Mouse (Mus musculus) myocyte (in vitro differentiated cells): ENCODE data around the gene Tmem19. TPM values are rescaled to one million over a fixed set of nuclear protein-coding genes. Genes with fewer than 3 reads are reported as not detected.

Experiments used
- H3K27me3 ChIP-seq: one replicate; pipeline ENCODE4 v1.6.1; 2011; ENCODE audit not compliant: control insufficient read depth, insufficient read depth, insufficient read length
- H3K36me3 ChIP-seq: one replicate; pipeline ENCODE4 v1.6.1; 2011; ENCODE audit not compliant: control insufficient read depth, insufficient read depth
- H3K4me2 ChIP-seq: one replicate; pipeline ENCODE4 v1.6.1; 2011; ENCODE audit warnings: low read depth, control low read depth
- H3K4me3 ChIP-seq: one replicate; pipeline ENCODE4 v1.5.1; 2011; ENCODE audit warnings: mild to moderate bottlenecking, control low read depth, moderate library complexity
- H3K79me2 ChIP-seq: one replicate; pipeline ENCODE4 v1.6.1; 2011; ENCODE audit not compliant: control insufficient read depth, insufficient read depth
- H3ac ChIP-seq: one replicate; pipeline ENCODE4 v1.6.1; 2011; ENCODE audit not compliant: control insufficient read depth, insufficient read length
- CEBPB ChIP-seq: IDR thresholded peaks from 2 replicates; pipeline ENCODE4 v1.6.1; 2011; ENCODE audit warnings: mild to moderate bottlenecking, moderate library complexity; ENCODE audit not compliant: poor library complexity, insufficient read depth, severe bottlenecking
- E2F4 ChIP-seq: IDR thresholded peaks from one replicate; pipeline ENCODE4 v1.6.1; 2011; ENCODE audit warnings: mild to moderate bottlenecking, control low read depth, moderate library complexity; ENCODE audit not compliant: insufficient read depth
- MAX ChIP-seq: IDR thresholded peaks from one replicate; pipeline ENCODE4 v1.6.1; 2011; ENCODE audit warnings: low read depth, mild to moderate bottlenecking, control low read depth
- MYOD1 ChIP-seq, 3 experiments: IDR thresholded peaks; one replicate each; pipeline ENCODE4 v1.6.1; 2011; ENCODE audit warnings: control low read depth in 2 of 3, low read depth in 2 of 3, mild to moderate bottlenecking in 2 of 3, moderate library complexity in 1 of 3; ENCODE audit not compliant: insufficient read length in 2 of 3, control insufficient read depth in 1 of 3
- MYOG ChIP-seq, 3 experiments: IDR thresholded peaks; one replicate each; pipeline ENCODE4 v1.6.1; 2011; ENCODE audit warnings: control low read depth in 2 of 3, low read depth in 2 of 3, mild to moderate bottlenecking in 2 of 3; ENCODE audit not compliant: insufficient read length in 2 of 3, control insufficient read depth in 1 of 3, insufficient read depth in 1 of 3
- POLR2A ChIP-seq: IDR thresholded peaks from one replicate; pipeline ENCODE4 v1.6.1; 2011; ENCODE audit warnings: low read depth, mild to moderate bottlenecking, control low read depth, moderate library complexity; ENCODE audit not compliant: insufficient read length
- POLR2AphosphoS2 ChIP-seq: IDR thresholded peaks from one replicate; pipeline ENCODE4 v1.6.1; 2011; ENCODE audit warnings: low read depth, control low read depth; ENCODE audit not compliant: insufficient read length
- REST ChIP-seq: IDR thresholded peaks from one replicate; pipeline ENCODE4 v1.6.1; 2011; ENCODE audit warnings: mild to moderate bottlenecking, control low read depth, moderate library complexity; ENCODE audit not compliant: insufficient read depth, insufficient read length
- SRF ChIP-seq: IDR thresholded peaks from one replicate; pipeline ENCODE4 v1.6.1; 2011; ENCODE audit warnings: low read depth; ENCODE audit not compliant: control insufficient read depth, insufficient read length
- TCF12 ChIP-seq: IDR thresholded peaks from one replicate; pipeline ENCODE4 v1.6.1; 2011; ENCODE audit warnings: mild to moderate bottlenecking, control low read depth; ENCODE audit not compliant: poor library complexity, insufficient read depth, severe bottlenecking
- TCF3 ChIP-seq: IDR thresholded peaks from one replicate; pipeline ENCODE4 v1.6.1; 2011; ENCODE audit warnings: low read depth, control low read depth; ENCODE audit not compliant: insufficient read length
- USF1 ChIP-seq: IDR thresholded peaks from one replicate; pipeline ENCODE4 v1.6.1; 2011; ENCODE audit warnings: low read depth, mild to moderate bottlenecking, control low read depth, moderate library complexity
- polyA plus RNA-seq: library from polyadenylated mRNA; unstranded; fragments of >200 nt; fragmentation: generic; extraction: Trizol; gene quantifications from one replicate; pipeline ENCODE4 v1.2.1, GENCODE M21; 2012; ENCODE audit warnings: missing spikeins

The Tmem19 gene
- polyA plus RNA-seq, 1 experiment = 18.0 TPM

GRCm38 (mm10) chr10:115381506-115382084 is 19.3 kb upstream of the Tmem19 start:
- Histone ChIP-seq H3ac (no peak overlapping the region), H3K4me3 (peak overlapping the region; percentile 95), H3K27me3 (no peaks in the 10 kb centered on the region), H3K36me3 (no peaks in the 10 kb centered on the region), H3K79me2 (peaks cover 63% of the 10 kb centered on the region), H3K4me2 (peak overlapping the region; percentile 89)
- TF ChIP-seq MYOD1 (IDR thresholded peaks at IDR 0.05; ENCODE audit: control insufficient read depth in 1 of 3, insufficient read length in 2 of 3, low read depth in 2 of 3) (no peak), POLR2AphosphoS2 (no peak), USF1 (no peak), SRF (no peak), POLR2A (no peak), MAX (no peak), E2F4 (no peak), REST (no peak), CEBPB (no peak), TCF12 (no peak), TCF3 (no peak), MYOG (IDR thresholded peaks at IDR 0.05; ENCODE audit: control insufficient read depth in 1 of 3, insufficient read depth in 1 of 3, insufficient read length in 2 of 3, low read depth in 2 of 3) (no peak)

GRCm38 (mm10) chr10:115363151-115363550 is 850 bp upstream of the Tmem19 start:
- Histone ChIP-seq H3K27me3 (no peaks in the 10 kb centered on the region), H3K4me2 (peak overlapping the region; percentile 96), H3ac (no peak overlapping the region), H3K36me3 (no peaks in the 10 kb centered on the region), H3K4me3 (peak overlapping the region; percentile 44), H3K79me2 (no peaks in the 10 kb centered on the region)
- TF ChIP-seq MAX (no peak), TCF3 (no peak), POLR2AphosphoS2 (peak; percentile 21)

- Histone ChIP-seq H3K36me3 (no peaks in the 10 kb centered on the region), H3K27me3 (no peaks in the 10 kb centered on the region), H3ac (no peak overlapping the region), H3K4me3 (peak overlapping the region; percentile 44), H3K4me2 (peak overlapping the region; percentile 96), H3K79me2 (no peaks in the 10 kb centered on the region)
- TF ChIP-seq POLR2AphosphoS2 (no peak), MYOD1 (IDR thresholded peaks at IDR 0.05; ENCODE audit: control insufficient read depth in 1 of 3, insufficient read length in 2 of 3, low read depth in 2 of 3) (no peak), MAX (no peak), CEBPB (no peak), USF1 (no peak), TCF3 (no peak), REST (no peak), MYOG (IDR thresholded peaks at IDR 0.05; ENCODE audit: control insufficient read depth in 1 of 3, insufficient read depth in 1 of 3, insufficient read length in 2 of 3, low read depth in 2 of 3) (no peak), POLR2A (no peak), SRF (no peak), TCF12 (no peak), E2F4 (no peak)
Observed at GRCm38 (mm10) chr10:115362623-115362964, 293 bp upstream of the Tmem19 start.

GRCm38 (mm10) chr10:115359066-115359465 is 3.2 kb downstream of the Tmem19 start:
- no peak for TF ChIP-seq TCF12
- TF ChIP-seq USF1 = no peak
- TF ChIP-seq MYOG (IDR thresholded peaks at IDR 0.05; ENCODE audit: control insufficient read depth in 1 of 3, insufficient read depth in 1 of 3, insufficient read length in 2 of 3, low read depth in 2 of 3) = no peak
- TF ChIP-seq CEBPB = no peak
- no peak for TF ChIP-seq TCF3
- TF ChIP-seq POLR2A = no peak
- TF ChIP-seq REST = no peak
- Histone ChIP-seq H3K4me2 (no peak overlapping the region), H3K27me3 (no peaks in the 10 kb centered on the region), H3K36me3 (peaks cover 3% of the 10 kb centered on the region), H3ac (no peak overlapping the region), H3K79me2 (no peaks in the 10 kb centered on the region), H3K4me3 (no peak overlapping the region)

- Histone ChIP-seq H3K36me3 (peaks cover 3% of the 10 kb centered on the region), H3K79me2 (no peaks in the 10 kb centered on the region), H3K4me2 (no peak overlapping the region), H3K27me3 (no peaks in the 10 kb centered on the region), H3K4me3 (no peak overlapping the region), H3ac (no peak overlapping the region)
- TF ChIP-seq TCF12 = no peak
- no peak for TF ChIP-seq MAX
- TF ChIP-seq POLR2A = no peak
- no peak for TF ChIP-seq MYOG (IDR thresholded peaks at IDR 0.05; ENCODE audit: control insufficient read depth in 1 of 3, insufficient read depth in 1 of 3, insufficient read length in 2 of 3, low read depth in 2 of 3)
- TF ChIP-seq SRF = no peak
- TF ChIP-seq USF1 = no peak
- no peak for TF ChIP-seq MYOD1 (IDR thresholded peaks at IDR 0.05; ENCODE audit: control insufficient read depth in 1 of 3, insufficient read length in 2 of 3, low read depth in 2 of 3)
- no peak for TF ChIP-seq POLR2AphosphoS2
- TF ChIP-seq E2F4 = no peak
Observed at GRCm38 (mm10) chr10:115358216-115358919, 3.9 kb downstream of the Tmem19 start.
